Mouse (Mus musculus): ENCODE measurements around the gene Tbc1d30.

GRCm38 (mm10) chr10:121375649-121376493, 24.8 kb upstream of the Tbc1d30 start:
- TF ChIP-seq POLR2A (IDR thresholded peaks at IDR 0.05; ENCODE audit: insufficient read depth, low read depth, low read length) (no peak), CTCF (IDR thresholded peaks at IDR 0.05; ENCODE audit: insufficient read depth, low read depth, low read length) (no peak)

Data from olfactory bulb, adult 2 months (tissue).